Mouse (Mus musculus): ENCODE data around the gene Gys2. TPM values are rescaled to one million over a fixed set of nuclear protein-coding genes. Genes with fewer than 3 reads are reported as not detected.

Gene Gys2
- total and polyA plus RNA-seq, 2 experiments from 2014 or later = 0.25 TPM; not detected in 1

DNA sequence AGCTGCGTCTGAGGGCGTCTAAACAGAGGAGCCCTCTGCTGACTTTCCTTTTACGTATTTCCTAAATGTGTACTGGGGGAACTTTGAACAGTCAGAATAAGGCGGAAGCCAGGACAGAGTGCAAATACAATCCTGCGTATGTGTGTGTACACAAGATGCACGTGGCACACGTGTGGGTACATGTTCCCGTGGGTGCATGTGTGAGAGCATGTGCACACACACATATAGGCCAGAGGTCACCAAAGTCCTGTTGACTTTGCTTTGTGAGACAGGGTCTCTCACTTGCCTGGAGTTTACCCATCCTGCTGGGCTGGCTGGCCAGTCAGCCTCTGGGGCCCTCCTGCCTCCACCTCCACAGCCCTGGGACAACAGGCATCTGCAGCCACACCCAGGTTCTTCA is 1.8 kb downstream of the Gys2 start:
- no peaks in the 10 kb centered on the region for H3K9me3 ChIP-seq (ENCODE audit: low read length)
- H3K4me3 ChIP-seq (ENCODE audit: low read depth, low read length) = no peak overlapping the region
- no peak for TF ChIP-seq CTCF (IDR thresholded peaks at IDR 0.05)
- no peak overlapping the region for H3K27ac ChIP-seq (ENCODE audit: low read depth, low read length)
- no peaks in the 10 kb centered on the region for H3K36me3 ChIP-seq (ENCODE audit: insufficient read depth, low read length)
- no peak for ATAC-seq (ENCODE audit: low FRiP score)
- H3K9ac ChIP-seq (replicated peaks; ENCODE audit: low read length, poor library complexity, severe bottlenecking) = no peak overlapping the region
- DNase-seq (ENCODE audit: low spot score) = no peak
- no peaks in the 10 kb centered on the region for H3K27me3 ChIP-seq (ENCODE audit: insufficient read depth, low read length)
- H3K4me1 ChIP-seq (ENCODE audit: insufficient read depth, low read length) = no peaks in the 10 kb centered on the region
- 88% methylated on average over 8 of the region's 8 CpGs for WGBS
- no peak overlapping the region for H3K4me2 ChIP-seq (ENCODE audit: low read depth, low read length, poor library complexity, severe bottlenecking)

DNA sequence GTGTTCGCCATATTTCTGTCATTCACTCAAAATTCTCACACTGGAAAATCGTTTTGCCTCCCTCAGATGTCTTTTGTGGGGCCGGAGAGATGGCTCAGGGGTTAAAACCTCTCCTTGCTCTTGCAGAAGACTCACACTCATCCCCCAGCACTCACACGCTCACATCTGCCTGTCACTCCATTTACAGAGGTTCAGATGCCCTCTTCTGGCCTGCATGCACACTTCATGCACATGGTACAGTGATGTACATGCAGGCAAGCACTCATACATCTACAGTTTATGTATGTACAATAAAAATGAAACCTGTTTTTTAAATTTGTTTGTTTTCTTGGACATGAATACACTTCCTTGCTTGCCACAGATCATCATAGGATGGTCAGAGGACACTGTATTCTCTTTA is 3.3 kb downstream of the Gys2 start:
- TF ChIP-seq CTCF (IDR thresholded peaks at IDR 0.05) = peak; percentile 81
- H3K27me3 ChIP-seq (ENCODE audit: insufficient read depth, low read length) = no peaks in the 10 kb centered on the region
- DNase-seq (ENCODE audit: low spot score) (peak; percentile 50), ATAC-seq (ENCODE audit: low FRiP score) (peak; percentile 76)
- H3K36me3 ChIP-seq (ENCODE audit: insufficient read depth, low read length) = no peaks in the 10 kb centered on the region
- H3K9ac ChIP-seq (replicated peaks; ENCODE audit: low read length, poor library complexity, severe bottlenecking) = no peak overlapping the region
- no peak overlapping the region for H3K4me2 ChIP-seq (ENCODE audit: low read depth, low read length, poor library complexity, severe bottlenecking)
- H3K9me3 ChIP-seq (ENCODE audit: low read length) = no peaks in the 10 kb centered on the region
- no peak overlapping the region for H3K4me3 ChIP-seq (ENCODE audit: low read depth, low read length)
- H3K27ac ChIP-seq (ENCODE audit: low read depth, low read length) = no peak overlapping the region
- 45% methylated on average over 4 of the region's 4 CpGs for WGBS
- no peaks in the 10 kb centered on the region for H3K4me1 ChIP-seq (ENCODE audit: insufficient read depth, low read length)

DNA sequence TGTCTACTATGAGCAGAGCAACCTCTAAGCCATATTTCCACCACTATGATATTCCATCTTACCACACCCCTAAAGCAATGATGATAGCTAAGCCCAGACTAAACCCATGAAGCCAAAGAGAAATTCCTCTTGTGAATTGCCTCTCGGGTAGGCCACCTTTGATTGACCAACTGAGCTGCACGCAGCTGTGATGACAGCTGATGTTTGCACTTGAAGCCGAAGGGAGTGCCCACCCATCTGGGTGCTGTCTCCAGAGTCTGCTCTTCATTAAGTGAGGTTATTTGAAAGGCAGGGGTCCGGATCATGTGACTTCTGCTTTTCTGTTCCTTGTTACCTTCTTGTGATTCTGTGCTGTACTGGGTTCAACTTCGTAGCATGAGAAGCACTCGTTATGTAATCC is 10.7 kb downstream of the Gys2 start:
- Histone ChIP-seq H3K9me3 (ENCODE audit: low read length) (no peaks in the 10 kb centered on the region), H3K4me3 (ENCODE audit: low read depth, low read length) (no peak overlapping the region), H3K36me3 (ENCODE audit: insufficient read depth, low read length) (no peaks in the 10 kb centered on the region), H3K4me2 (ENCODE audit: low read depth, low read length, poor library complexity, severe bottlenecking) (no peak overlapping the region), H3K9ac (replicated peaks; ENCODE audit: low read length, poor library complexity, severe bottlenecking) (no peak overlapping the region), H3K27me3 (ENCODE audit: insufficient read depth, low read length) (no peaks in the 10 kb centered on the region), H3K4me1 (ENCODE audit: insufficient read depth, low read length) (no peaks in the 10 kb centered on the region; the same call in 1 of the 2 replicates), H3K27ac (ENCODE audit: low read depth, low read length) (no peak overlapping the region)
- DNase-seq (ENCODE audit: low spot score) (no peak), ATAC-seq (ENCODE audit: low FRiP score) (no peak)
- WGBS = 76% methylated on average over 6 of the region's 6 CpGs
- TF ChIP-seq CTCF (IDR thresholded peaks at IDR 0.05) = no peak

- Histone ChIP-seq H3K27ac (ENCODE audit: low read depth, low read length) (no peak overlapping the region), H3K27me3 (ENCODE audit: insufficient read depth, low read length) (no peaks in the 10 kb centered on the region), H3K4me2 (ENCODE audit: low read depth, low read length, poor library complexity, severe bottlenecking) (no peak overlapping the region), H3K4me1 (ENCODE audit: insufficient read depth, low read length) (no peaks in the 10 kb centered on the region; the same call in 1 of the 2 replicates), H3K9ac (replicated peaks; ENCODE audit: low read length, poor library complexity, severe bottlenecking) (no peak overlapping the region), H3K36me3 (ENCODE audit: insufficient read depth, low read length) (no peaks in the 10 kb centered on the region), H3K9me3 (ENCODE audit: low read length) (no peaks in the 10 kb centered on the region), H3K4me3 (ENCODE audit: low read depth, low read length) (no peak overlapping the region)
- TF ChIP-seq CTCF (IDR thresholded peaks at IDR 0.05) = no peak
- ATAC-seq (ENCODE audit: low FRiP score) = 0 out of 2 replicates have a peak, but pooled peaks have one; percentile 42
- DNase-seq (ENCODE audit: low spot score) = no peak
- WGBS = 59% methylated on average over 14 of the region's 14 CpGs
These were observed 13.8 kb downstream of the Gys2 start for GRCm38 (mm10) chr6:142459017-142459678.

GRCm38 (mm10) chr6:142458010-142458409 is 14.9 kb downstream of the Gys2 start:
- DNase-seq (ENCODE audit: low spot score) (peak; percentile 19), ATAC-seq (ENCODE audit: low FRiP score) (peak; percentile 48; the same call in 1 of the 2 replicates)
- Histone ChIP-seq H3K27me3 (ENCODE audit: insufficient read depth, low read length) (no peaks in the 10 kb centered on the region), H3K4me2 (ENCODE audit: low read depth, low read length, poor library complexity, severe bottlenecking) (no peak overlapping the region), H3K36me3 (ENCODE audit: insufficient read depth, low read length) (no peaks in the 10 kb centered on the region), H3K4me1 (ENCODE audit: insufficient read depth, low read length) (no peaks in the 10 kb centered on the region; the same call in 1 of the 2 replicates), H3K4me3 (ENCODE audit: low read depth, low read length) (no peak overlapping the region), H3K9me3 (ENCODE audit: low read length) (no peaks in the 10 kb centered on the region), H3K9ac (replicated peaks; ENCODE audit: low read length, poor library complexity, severe bottlenecking) (no peak overlapping the region), H3K27ac (ENCODE audit: low read depth, low read length) (no peak overlapping the region)
- 28% methylated on average over 7 of the region's 7 CpGs for WGBS
- TF ChIP-seq CTCF (IDR thresholded peaks at IDR 0.05) = no peak

- Histone ChIP-seq H3K9ac (replicated peaks; ENCODE audit: low read length, poor library complexity, severe bottlenecking) (no peak overlapping the region), H3K36me3 (ENCODE audit: insufficient read depth, low read length) (no peaks in the 10 kb centered on the region), H3K4me2 (ENCODE audit: low read depth, low read length, poor library complexity, severe bottlenecking) (no peak overlapping the region), H3K4me3 (ENCODE audit: low read depth, low read length) (no peak overlapping the region), H3K27me3 (ENCODE audit: insufficient read depth, low read length) (no peaks in the 10 kb centered on the region), H3K4me1 (ENCODE audit: insufficient read depth, low read length) (no peaks in the 10 kb centered on the region; the same call in 1 of the 2 replicates), H3K27ac (ENCODE audit: low read depth, low read length) (no peak overlapping the region), H3K9me3 (ENCODE audit: low read length) (no peaks in the 10 kb centered on the region)
- ATAC-seq (ENCODE audit: low FRiP score) = no peak
- DNase-seq (ENCODE audit: low spot score) = no peak
- no peak for TF ChIP-seq CTCF (IDR thresholded peaks at IDR 0.05)
- 60% methylated on average over 7 of the region's 7 CpGs for WGBS
These were observed 17.5 kb downstream of the Gys2 start for GRCm38 (mm10) chr6:142455314-142455996.

Data from midbrain, postnatal 0 days (tissue).